Mouse (Mus musculus) liver, embryonic 12.5 days (tissue): Measurements from ENCODE around the gene Atxn7l1. TPM values are rescaled to one million over a fixed set of nuclear protein-coding genes. Genes with fewer than 3 reads are reported as not detected.

ENCODE experiments used
- ATAC-seq: fragments of 200-750 bp; cut with Nextera tagmentation; 2 replicates; pipeline ENCODE4 v1.8.0; 2017; ENCODE audit warnings: moderate number of reproducible peaks, mild to moderate bottlenecking, moderate library complexity
- H3K27ac ChIP-seq: fragments of 300-500 bp; sonication (generic); 2 replicates; pipeline ENCODE4 v1.5.1; 2016; ENCODE audit warnings: mild to moderate bottlenecking
- H3K27me3 ChIP-seq: fragments of 300-500 bp; sonication (generic); replicated peaks from 2 replicates; pipeline ENCODE4 v1.6.1; 2016; ENCODE audit warnings: mild to moderate bottlenecking, moderate library complexity
- H3K36me3 ChIP-seq: fragments of 300-500 bp; sonication (generic); 2 replicates; pipeline ENCODE4 v1.6.1; 2016; ENCODE audit warnings: mild to moderate bottlenecking, moderate library complexity
- H3K4me1 ChIP-seq: fragments of 300-500 bp; sonication (generic); 2 replicates; pipeline ENCODE4 v1.6.1; 2016
- H3K4me2 ChIP-seq: fragments of 300-500 bp; sonication (generic); 2 replicates; pipeline ENCODE4 v1.6.1; 2016; ENCODE audit warnings: mild to moderate bottlenecking, moderate library complexity
- H3K4me3 ChIP-seq: fragments of 300-500 bp; sonication (generic); 2 replicates; pipeline ENCODE4 v1.5.1; 2016; ENCODE audit warnings: mild to moderate bottlenecking, moderate library complexity
- H3K9ac ChIP-seq: fragments of 300-500 bp; sonication (generic); 2 replicates; pipeline ENCODE4 v1.6.1; 2016; ENCODE audit warnings: mild to moderate bottlenecking, moderate library complexity
- H3K9me3 ChIP-seq: fragments of 300-500 bp; sonication (generic); replicated peaks from 2 replicates; pipeline ENCODE4 v1.6.1; 2016; ENCODE audit warnings: mild to moderate bottlenecking, moderate library complexity
- WGBS: fragments of 180-500 bp; shearing (Covaris S2); methylation state at CpG from one replicate; pipeline ENCODE4 v1.1.7; 2016; ENCODE audit not compliant: insufficient replicate concordance; 5-methylcytosine and 5-hydroxymethylcytosine counted together
- polyA plus RNA-seq: library from polyadenylated mRNA; unstranded; fragments of >200 nt; fragmentation: Nextera tagmentation; extraction: Ambion mirVana; gene quantifications from 2 replicates; pipeline ENCODE4 v1.2.1, GENCODE M21; 2016

The Atxn7l1 gene
- polyA plus RNA-seq, 1 experiment from 2014 or later = 16.9 TPM

- no peak overlapping the region for H3K4me3 ChIP-seq
- H3K9ac ChIP-seq = no peak overlapping the region
- no peak overlapping the region for H3K27ac ChIP-seq
- no peak overlapping the region for H3K4me2 ChIP-seq
- peaks cover 31% of the 10 kb centered on the region for H3K4me1 ChIP-seq
- H3K36me3 ChIP-seq = peaks cover 3% of the 10 kb centered on the region; the same call in 1 of the 2 replicates
- ATAC-seq = no peak
- H3K9me3 ChIP-seq = no peaks in the 10 kb centered on the region
- 76% methylated on average over 7 of the region's 7 CpGs for WGBS
- H3K27me3 ChIP-seq = peaks cover 6% of the 10 kb centered on the region; the same call in 1 of the 2 replicates
Measured at GRCm38 (mm10) chr12:33174171-33174570, 26.7 kb downstream of the Atxn7l1 start.

GRCm38 (mm10) chr12:33174675-33175357, 27.3 kb downstream of the Atxn7l1 start:
- WGBS = 71% methylated on average over 10 of the region's 10 CpGs
- Histone ChIP-seq H3K27ac (no peak overlapping the region), H3K9ac (no peak overlapping the region), H3K4me2 (no peak overlapping the region), H3K4me3 (no peak overlapping the region), H3K4me1 (peaks cover 31% of the 10 kb centered on the region), H3K36me3 (peaks cover 3% of the 10 kb centered on the region; the same call in 1 of the 2 replicates), H3K27me3 (peaks cover 6% of the 10 kb centered on the region; the same call in 1 of the 2 replicates), H3K9me3 (no peaks in the 10 kb centered on the region)
- ATAC-seq = peak; percentile 14; the same call in 1 of the 2 replicates

GRCm38 (mm10) chr12:33175621-33176554, 28.4 kb downstream of the Atxn7l1 start:
- H3K27me3 ChIP-seq = peaks cover 6% of the 10 kb centered on the region; the same call in 1 of the 2 replicates
- H3K4me3 ChIP-seq = peak overlapping the region; percentile 36
- peaks cover 31% of the 10 kb centered on the region for H3K4me1 ChIP-seq
- no peak overlapping the region for H3K9ac ChIP-seq
- peak overlapping the region; percentile 63 for H3K4me2 ChIP-seq
- H3K36me3 ChIP-seq = peaks cover 3% of the 10 kb centered on the region; the same call in 1 of the 2 replicates
- WGBS = 8% methylated on average over 25 of the region's 25 CpGs
- H3K9me3 ChIP-seq = no peaks in the 10 kb centered on the region
- H3K27ac ChIP-seq = no peak overlapping the region
- peak; percentile 78 for ATAC-seq

GRCm38 (mm10) chr12:33176555-33176900, 29.0 kb downstream of the Atxn7l1 start:
- no peak overlapping the region for H3K27ac ChIP-seq
- peaks cover 3% of the 10 kb centered on the region; the same call in 1 of the 2 replicates for H3K36me3 ChIP-seq
- ATAC-seq = no peak
- no peak overlapping the region for H3K9ac ChIP-seq
- peak overlapping the region; percentile 36; the same call in 1 of the 2 replicates for H3K4me3 ChIP-seq
- peaks cover 6% of the 10 kb centered on the region; the same call in 1 of the 2 replicates for H3K27me3 ChIP-seq
- peak overlapping the region; percentile 63 for H3K4me2 ChIP-seq
- H3K4me1 ChIP-seq = peaks cover 31% of the 10 kb centered on the region
- no peaks in the 10 kb centered on the region for H3K9me3 ChIP-seq
- 45% methylated on average over 5 of the region's 5 CpGs for WGBS

- H3K27ac ChIP-seq = no peak overlapping the region
- no peaks in the 10 kb centered on the region for H3K36me3 ChIP-seq
- H3K4me2 ChIP-seq = no peak overlapping the region
- no peaks in the 10 kb centered on the region for H3K9me3 ChIP-seq
- H3K9ac ChIP-seq = no peak overlapping the region
- peaks cover 34% of the 10 kb centered on the region for H3K4me1 ChIP-seq
- peaks cover 6% of the 10 kb centered on the region; the same call in 1 of the 2 replicates for H3K27me3 ChIP-seq
- ATAC-seq = no peak
- WGBS = 83% methylated on average over 2 of the region's 2 CpGs
- H3K4me3 ChIP-seq = no peak overlapping the region
Measured at GRCm38 (mm10) chr12:33180421-33180820, 32.9 kb downstream of the Atxn7l1 start.

GRCm38 (mm10) chr12:33181875-33182274, 34.4 kb downstream of the Atxn7l1 start:
- H3K4me1 ChIP-seq = peaks cover 20% of the 10 kb centered on the region
- no peak for ATAC-seq
- no peaks in the 10 kb centered on the region for H3K36me3 ChIP-seq
- 86% methylated on average over 4 of the region's 4 CpGs for WGBS
- H3K27ac ChIP-seq = no peak overlapping the region
- H3K9ac ChIP-seq = no peak overlapping the region
- no peaks in the 10 kb centered on the region for H3K27me3 ChIP-seq
- no peak overlapping the region for H3K4me3 ChIP-seq
- H3K9me3 ChIP-seq = no peaks in the 10 kb centered on the region
- H3K4me2 ChIP-seq = no peak overlapping the region

GRCm38 (mm10) chr12:33182428-33183137, 35.1 kb downstream of the Atxn7l1 start:
- Histone ChIP-seq H3K36me3 (no peaks in the 10 kb centered on the region), H3K27ac (no peak overlapping the region), H3K4me2 (no peak overlapping the region), H3K4me1 (peaks cover 20% of the 10 kb centered on the region), H3K9me3 (no peaks in the 10 kb centered on the region), H3K9ac (no peak overlapping the region), H3K27me3 (no peaks in the 10 kb centered on the region), H3K4me3 (no peak overlapping the region)
- WGBS = 64% methylated on average over 11 of the region's 11 CpGs
- ATAC-seq = no peak

- H3K27me3 ChIP-seq = no peaks in the 10 kb centered on the region
- H3K36me3 ChIP-seq = no peaks in the 10 kb centered on the region
- WGBS = 70% methylated on average over 4 of the region's 4 CpGs
- no peak overlapping the region for H3K4me2 ChIP-seq
- H3K4me1 ChIP-seq = peaks cover 20% of the 10 kb centered on the region
- H3K9ac ChIP-seq = no peak overlapping the region
- H3K4me3 ChIP-seq = no peak overlapping the region
- no peaks in the 10 kb centered on the region for H3K9me3 ChIP-seq
- no peak overlapping the region for H3K27ac ChIP-seq
- ATAC-seq = no peak
Measured at GRCm38 (mm10) chr12:33183138-33183627, 35.7 kb downstream of the Atxn7l1 start.

- no peaks in the 10 kb centered on the region for H3K36me3 ChIP-seq
- no peak for ATAC-seq
- H3K4me2 ChIP-seq = no peak overlapping the region
- 88% methylated on average over 3 of the region's 3 CpGs for WGBS
- no peaks in the 10 kb centered on the region for H3K9me3 ChIP-seq
- no peaks in the 10 kb centered on the region for H3K27me3 ChIP-seq
- no peak overlapping the region for H3K27ac ChIP-seq
- H3K9ac ChIP-seq = no peak overlapping the region
- no peak overlapping the region for H3K4me3 ChIP-seq
- H3K4me1 ChIP-seq = peaks cover 20% of the 10 kb centered on the region
Measured at GRCm38 (mm10) chr12:33184137-33184536, 36.6 kb downstream of the Atxn7l1 start.

- H3K27ac ChIP-seq = no peak overlapping the region
- no peak overlapping the region for H3K9ac ChIP-seq
- ATAC-seq = no peak
- no peak overlapping the region for H3K4me2 ChIP-seq
- WGBS = 75% methylated on average over 6 of the region's 6 CpGs
- no peak overlapping the region for H3K4me3 ChIP-seq
- no peaks in the 10 kb centered on the region for H3K36me3 ChIP-seq
- H3K9me3 ChIP-seq = no peaks in the 10 kb centered on the region
- no peaks in the 10 kb centered on the region for H3K27me3 ChIP-seq
- H3K4me1 ChIP-seq = peaks cover 20% of the 10 kb centered on the region
Measured at GRCm38 (mm10) chr12:33185046-33185445, 37.6 kb downstream of the Atxn7l1 start.

- H3K4me2 ChIP-seq = no peak overlapping the region
- peaks cover 20% of the 10 kb centered on the region for H3K4me1 ChIP-seq
- H3K9me3 ChIP-seq = no peaks in the 10 kb centered on the region
- no peak overlapping the region for H3K27ac ChIP-seq
- H3K27me3 ChIP-seq = no peaks in the 10 kb centered on the region
- ATAC-seq = no peak
- WGBS = 76% methylated on average over 2 of the region's 2 CpGs
- no peak overlapping the region for H3K9ac ChIP-seq
- no peak overlapping the region for H3K4me3 ChIP-seq
- H3K36me3 ChIP-seq = no peaks in the 10 kb centered on the region
Measured at GRCm38 (mm10) chr12:33186331-33186730, 38.8 kb downstream of the Atxn7l1 start.
